Mouse (Mus musculus): ENCODE measurements around the gene Prr32.

Prr32 gene

GRCm38 (mm10) chrX:45090604-45091003, at the start of gene Prr32:
Gene Prr32 (plus strand): TSS chrX:45090904.
- no peak for DNase-seq (ENCODE audit: low read depth in 2 of 2, low spot score in 2 of 2)
